Mouse (Mus musculus) cerebellum, adult 2 months (tissue): ENCODE measurements around the gene Tmcc3.

ENCODE experiments used
- CTCF ChIP-seq: fragments of 200-500 bp; IDR thresholded peaks from 2 replicates; pipeline ENCODE4 v1.5.1; 2011; ENCODE audit warnings: low read depth, mild to moderate bottlenecking, control low read depth, low read length, moderate library complexity, borderline replicate concordance; ENCODE audit not compliant: insufficient read depth
- POLR2A ChIP-seq: fragments of 200-500 bp; IDR thresholded peaks from 2 replicates; pipeline ENCODE4 v1.6.1; 2011; ENCODE audit warnings: low read length, control low read depth, borderline replicate concordance; ENCODE audit not compliant: insufficient read depth

DNA sequence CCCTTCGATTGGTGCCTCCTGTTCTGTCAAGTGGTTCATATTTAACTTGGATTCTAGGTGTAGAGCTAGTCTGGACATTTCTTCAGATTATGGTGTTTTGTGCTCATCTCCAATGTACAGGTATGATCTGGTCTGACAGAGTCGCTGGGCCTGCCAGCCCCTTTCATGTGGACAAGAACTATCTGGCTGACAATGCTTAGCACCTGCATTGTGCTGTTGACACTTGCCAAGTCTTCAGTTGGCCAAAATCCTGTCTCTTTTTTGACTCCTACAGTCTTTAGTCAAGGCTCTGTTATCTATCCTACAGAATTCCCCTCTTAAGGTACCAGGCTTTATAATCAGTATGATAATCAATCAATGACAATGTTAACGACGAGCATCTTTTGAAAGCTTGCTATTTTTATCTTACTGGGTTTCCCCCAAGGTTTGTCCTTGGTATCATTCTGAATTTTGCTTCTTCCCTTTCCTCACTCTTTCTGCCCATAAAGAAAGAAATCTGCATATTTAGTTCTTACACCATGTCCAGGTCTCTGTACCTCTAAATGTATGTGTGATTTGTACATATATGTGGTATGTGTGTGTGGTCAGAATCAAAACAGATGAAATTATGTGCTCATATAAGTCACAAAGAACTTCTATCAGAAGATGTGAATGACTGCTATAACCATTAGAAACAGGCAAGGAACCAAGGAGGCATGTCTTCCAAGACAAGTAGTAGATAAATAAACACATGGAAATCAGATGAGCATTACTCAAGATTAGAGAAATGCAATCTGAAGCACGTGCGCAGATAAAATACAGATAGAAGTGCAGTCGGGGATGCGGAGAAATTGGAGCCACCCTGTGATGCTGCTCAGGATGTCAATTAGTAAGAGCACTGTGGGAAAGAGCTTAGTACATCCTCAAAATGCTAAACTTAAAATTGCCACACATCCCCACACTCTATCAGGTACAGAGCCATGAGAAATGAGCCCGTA lies 41.4 kb downstream of the Tmcc3 start:
- no peak for TF ChIP-seq CTCF
- TF ChIP-seq POLR2A = no peak
